In genomic region chr8:111876355-111876948, GRCm38 (mm10) we compare ENCODE assay signal across 8 mouse cellular contexts. TPM values are rescaled to one million over a fixed set of nuclear protein-coding genes. Genes with fewer than 3 reads are reported as not detected.
DNase-seq lines count a peak whose midpoint lies in the region; ATAC-seq and TF ChIP-seq lines count a peak whose summit lies in the region.

Tmem170 (minus strand) TSS chr8:111876750.

- H3K9me3 ChIP-seq in MEL (replicated peaks; ENCODE audit: insufficient read depth, low read length): no peaks in the 10 kb centered on the region
- no peaks in the 10 kb centered on the region for H3K9me3 ChIP-seq in forebrain, postnatal 0 days (ENCODE audit: low read length)
- no peaks in the 10 kb centered on the region for H3K9me3 ChIP-seq in lung, embryonic 15.5 days

- peaks cover 0 to 4% of the 10 kb centered on the region in 2 experiments; a peak in 2 of 4 replicates for H3K36me3 ChIP-seq in MEL (ENCODE audit: control insufficient read depth in 1 of 2, insufficient read depth in 2 of 2, low read length in 2 of 2)
- H3K36me3 ChIP-seq in forebrain, postnatal 0 days (ENCODE audit: insufficient read depth): no peaks in the 10 kb centered on the region
- H3K36me3 ChIP-seq in lung, embryonic 15.5 days: no peaks in the 10 kb centered on the region

- DNase-seq in MEL (ENCODE audit: low read depth, low spot score): peak; percentile 98
- DNase-seq in cerebellum, adult 2 months: peak; percentile 99
- DNase-seq in forebrain, postnatal 0 days: peak; percentile 99
- DNase-seq in heart, postnatal 4 days: peak; percentile 97
- DNase-seq in layer of hippocampus, adult 8-10 months (ENCODE audit: low spot score in 2 of 2): peak; percentile 97 to 99
- DNase-seq in ovary, adult 18-20 months (ENCODE audit: low spot score): peak; percentile 93
- peak; percentile 99 for DNase-seq in thymus, postnatal 0 days (ENCODE audit: low spot score)

- H3K4me2 ChIP-seq in forebrain, postnatal 0 days (ENCODE audit: low read depth): peak within 1 kb of the TSS; percentile 63
- peak within 1 kb of the TSS; percentile 72 for H3K4me2 ChIP-seq in lung, embryonic 15.5 days

- H3K27me3 ChIP-seq in MEL (ENCODE audit: control insufficient read depth in 1 of 2, insufficient read depth in 2 of 2, low read length in 2 of 2): no peaks in the 10 kb centered on the region
- no peaks in the 10 kb centered on the region for H3K27me3 ChIP-seq in cerebellum, adult 2 months (ENCODE audit: control insufficient read depth, insufficient read depth, low read length)
- no peaks in the 10 kb centered on the region for H3K27me3 ChIP-seq in forebrain, postnatal 0 days (ENCODE audit: insufficient read depth, low read length)
- no peaks in the 10 kb centered on the region for H3K27me3 ChIP-seq in lung, embryonic 15.5 days

- H3K27ac ChIP-seq in MEL (ENCODE audit: control insufficient read depth, low read depth, low read length): peak within 1 kb of the TSS; percentile 46
- H3K27ac ChIP-seq in cerebellum, adult 2 months (ENCODE audit: insufficient read depth, low read length): peak within 1 kb of the TSS; percentile 86
- H3K27ac ChIP-seq in forebrain, postnatal 0 days (ENCODE audit: low read depth, low read length): peak within 1 kb of the TSS; percentile 51; the same call in 1 of the 2 replicates
- H3K27ac ChIP-seq in lung, embryonic 15.5 days: peak within 1 kb of the TSS; percentile 65

- peaks cover 0 to 11% of the 10 kb centered on the region in 2 experiments; a peak in 3 of 4 replicates for H3K4me1 ChIP-seq in MEL (ENCODE audit: control insufficient read depth in 1 of 2, insufficient read depth in 2 of 2, low read length in 2 of 2)
- peaks cover 2% of the 10 kb centered on the region; the same call in 1 of the 2 replicates for H3K4me1 ChIP-seq in cerebellum, adult 2 months (ENCODE audit: control insufficient read depth, insufficient read depth, low read length)
- 0 out of 2 replicates have a peak, but pooled peaks cover 5% of the 10 kb centered on the region for H3K4me1 ChIP-seq in forebrain, postnatal 0 days (ENCODE audit: insufficient read depth)
- peaks cover 10% of the 10 kb centered on the region; the same call in 1 of the 2 replicates for H3K4me1 ChIP-seq in lung, embryonic 15.5 days

- H3K79me2 ChIP-seq in MEL (ENCODE audit: control insufficient read depth, insufficient read depth, low read length, poor library complexity): no peaks in the 10 kb centered on the region

- H3K9ac ChIP-seq in MEL (ENCODE audit: control insufficient read depth, low read depth, low read length, poor library complexity, severe bottlenecking): peak within 1 kb of the TSS; percentile 82
- peak within 1 kb of the TSS; percentile 53 for H3K9ac ChIP-seq in forebrain, postnatal 0 days
- H3K9ac ChIP-seq in lung, embryonic 15.5 days: peak within 1 kb of the TSS; percentile 59

- TF ChIP-seq POLR2A in MEL (IDR thresholded peaks at IDR 0.05; ENCODE audit: control insufficient read depth in 1 of 2, insufficient read depth in 1 of 2, low read depth in 1 of 2, low read length in 2 of 2, poor library complexity in 1 of 2): peak; percentile 71 to 83
- peak; percentile 84 for TF ChIP-seq POLR2A in cerebellum, adult 2 months (IDR thresholded peaks at IDR 0.05; ENCODE audit: borderline replicate concordance, insufficient read depth, low read length)

- TF ChIP-seq EP300 in MEL (IDR thresholded peaks at IDR 0.05; ENCODE audit: low read depth in 1 of 2, low read length in 2 of 2): 0 out of 4 replicates have a peak, but pooled peaks of 1 of the 2 experiments have one; percentile 36

- peak; percentile 99 for ATAC-seq in forebrain, postnatal 0 days
- ATAC-seq in lung, embryonic 15.5 days (ENCODE audit: borderline replicate concordance, extremely low read depth, low FRiP score, low TSS enrichment): peak; percentile 99

- 1% methylated on average over 52 of the region's 53 CpGs for WGBS in cerebellum, adult 2 months
- WGBS in forebrain, postnatal 0 days: 1% methylated on average over 47 of the region's 53 CpGs
- whole genome bisulfite sequencing in lung, embryonic 15.5 days: 0% methylated on average over 53 of the region's 53 CpGs

- peak within 1 kb of the TSS; percentile 84 to 97 for H3K4me3 ChIP-seq in MEL (ENCODE audit: control insufficient read depth in 1 of 2, insufficient read depth in 1 of 2, low read depth in 2 of 2, low read length in 2 of 2)
- H3K4me3 ChIP-seq in cerebellum, adult 2 months (replicated peaks; ENCODE audit: insufficient read depth, low read depth, low read length): peak within 1 kb of the TSS; percentile 64
- peak within 1 kb of the TSS; percentile 61 for H3K4me3 ChIP-seq in forebrain, postnatal 0 days (ENCODE audit: low read depth, low read length)
- H3K4me3 ChIP-seq in lung, embryonic 15.5 days: peak within 1 kb of the TSS; percentile 70

- peak; percentile 82 to 98 (median 83) for TF ChIP-seq CTCF in MEL (IDR thresholded peaks at IDR 0.05 in 2 of 3, conservative IDR thresholded peaks at IDR 0.05 in 1 of 3; ENCODE audit: control insufficient read depth in 1 of 3, insufficient read depth in 1 of 3, low read depth in 2 of 3, low read length in 3 of 3, poor library complexity in 1 of 3, severe bottlenecking in 1 of 3)
- peak; percentile 86 for TF ChIP-seq CTCF in cerebellum, adult 2 months (IDR thresholded peaks at IDR 0.05; ENCODE audit: borderline replicate concordance, insufficient read depth, low read depth, low read length)
- peak; percentile 97 for TF ChIP-seq CTCF in forebrain, postnatal 0 days (IDR thresholded peaks at IDR 0.05; ENCODE audit: low read depth)

- TF ChIP-seq RAD21 in MEL (IDR thresholded peaks at IDR 0.05; ENCODE audit: low read depth, low read length): peak; percentile 56

TF ChIP-seq in MEL, 35 proteins besides CTCF, POLR2A, EP300 and RAD21:
- TF ChIP-seq MYB (IDR thresholded peaks at IDR 0.05; ENCODE audit: low read depth, low read length) (peak; percentile 61; the same call in 1 of the 2 replicates), MYC (IDR thresholded peaks at IDR 0.05; ENCODE audit: low read depth, low read length) (0 out of 2 replicates have a peak, but pooled peaks have one; percentile 22), POLR2AphosphoS5 (IDR thresholded peaks at IDR 0.05; ENCODE audit: borderline replicate concordance, low read depth, low read length) (no peak), SMC3 (IDR thresholded peaks at IDR 0.05; ENCODE audit: low read depth, low read length) (peak; percentile 45), BHLHE40 (IDR thresholded peaks at IDR 0.05; ENCODE audit: borderline replicate concordance, low read depth, low read length) (no peak), TBP (IDR thresholded peaks at IDR 0.05; ENCODE audit: low read depth, low read length) (peak; percentile 70), POLR2AphosphoS2 (IDR thresholded peaks at IDR 0.05; ENCODE audit: low read length) (peak; percentile 56; the same call in 1 of the 2 replicates), NELFE (IDR thresholded peaks at IDR 0.05; ENCODE audit: low read depth, low read length) (peak; percentile 80), MAZ (IDR thresholded peaks at IDR 0.05; ENCODE audit: low read depth, low read length) (peak; percentile 65; the same call in 1 of the 2 replicates), HCFC1 (IDR thresholded peaks at IDR 0.05; ENCODE audit: low read depth, low read length) (peak; percentile 67), MAX (IDR thresholded peaks at IDR 0.05; ENCODE audit: low read length) (0 out of 2 replicates have a peak, but pooled peaks have one; percentile 32), USF1 (IDR thresholded peaks at IDR 0.05; ENCODE audit: low read depth, low read length) (0 out of 2 replicates have a peak, but pooled peaks have one; percentile 17), GABPA (IDR thresholded peaks at IDR 0.05; ENCODE audit: low read depth, low read length) (no peak), E2F4 (IDR thresholded peaks at IDR 0.05; ENCODE audit: borderline replicate concordance, low read depth, low read length) (no peak; the same call in 1 of the 2 replicates), MXI1 (IDR thresholded peaks at IDR 0.05; ENCODE audit: low read depth, low read length) (0 out of 2 replicates have a peak, but pooled peaks have one; percentile 17), ZMIZ1 (IDR thresholded peaks at IDR 0.05; ENCODE audit: low read depth, low read length) (peak; percentile 63; the same call in 1 of the 2 replicates), ZKSCAN1 (IDR thresholded peaks at IDR 0.05; ENCODE audit: low read depth, low read length) (no peak), ETS1 (IDR thresholded peaks at IDR 0.05; ENCODE audit: low read depth, low read length) (peak; percentile 47; the same call in 1 of the 2 replicates), TCF12 (IDR thresholded peaks at IDR 0.05; ENCODE audit: low read depth, low read length) (peak; percentile 44), NRF1 (IDR thresholded peaks at IDR 0.05; ENCODE audit: insufficient read depth, low read depth, low read length, poor library complexity, severe bottlenecking) (peak; percentile 90), ZNF384 (IDR thresholded peaks at IDR 0.05; ENCODE audit: low read depth, low read length) (peak; percentile 45), ELF1 (IDR thresholded peaks at IDR 0.05; ENCODE audit: low read depth, low read length) (no peak)

RNA-seq across cellular contexts. Expression of gene Tmem170, which starts in this region (rescaled TPM):
- 2.8 and 2.9 TPM in 2 replicates for total RNA-seq in MEL (2012; rRNA removed)
- 1 to 10 TPM in 1 of 2 experiments, not detected in 1; 4.6 TPM for polyA plus RNA-seq in MEL (2012; ENCODE audit: insufficient read depth in 1 of 2, insufficient read length in 2 of 2, low read depth in 1 of 2, low replicate concordance in 2 of 2, missing spikeins in 1 of 2)
- polyA plus RNA-seq in cerebellum, adult 2 months (2012; rRNA removed): 7.2 and 8.6 TPM in 2 replicates
- total RNA-seq in forebrain, postnatal 0 days (2014; rRNA removed): 3.0 and 3.6 TPM in 2 replicates
- polyA plus RNA-seq in forebrain, postnatal 0 days (2015; fragmentation: Nextera tagmentation; extraction: Ambion mirVana): 1.5 and 2.0 TPM in 2 replicates
- total RNA-seq in heart, postnatal 4 days (2021): 1 to 10 TPM; 2.8 to 2.9 TPM
- 1 to 10 TPM; 3.7 to 5.4 (median 4.3) TPM for total RNA-seq in layer of hippocampus, adult 8-10 months (2022)
- 9.2 and 10.2 TPM in 2 replicates for polyA plus RNA-seq in lung, embryonic 15.5 days (2015; fragmentation: Nextera tagmentation; extraction: Ambion mirVana)
- polyA plus RNA-seq in thymus, postnatal 0 days (2015; fragmentation: Nextera tagmentation; extraction: Ambion mirVana): 5.2 and 6.1 TPM in 2 replicates

Comparison
In these comparisons a context has a peak if more than half of its experiments do, and no peak if none do; other contexts are left out.
1. Peak in every context shown above with its lines: DNase-seq, ATAC-seq, H3K4me3 ChIP-seq and H3K27ac ChIP-seq.